Mouse (Mus musculus) olfactory bulb, adult 2 months (tissue): ENCODE results near the gene Umad1.

ENCODE experiments used
- CTCF ChIP-seq: fragments of 200-500 bp; IDR thresholded peaks from 2 replicates; pipeline ENCODE4 v1.5.1; 2012; ENCODE audit warnings: low read depth, mild to moderate bottlenecking, low read length, moderate library complexity; ENCODE audit not compliant: insufficient read depth
- POLR2A ChIP-seq: fragments of 200-500 bp; IDR thresholded peaks from 2 replicates; pipeline ENCODE4 v1.6.1; 2012; ENCODE audit warnings: mild to moderate bottlenecking, low read depth, low read length, moderate library complexity; ENCODE audit not compliant: insufficient read depth

GRCm38 (mm10) chr6:8479176-8479575, 220.1 kb downstream of the Umad1 start:
- no peak for TF ChIP-seq POLR2A
- no peak for TF ChIP-seq CTCF
